ENCODE assay signal across 23 mouse cellular contexts in genomic region chr14:90172729-90173128, GRCm38 (mm10).
A peak's percentile ranks its signal among the peaks of the same experiment; 100 is the strongest.
DNase-seq lines count a peak whose midpoint lies in the region; ATAC-seq lines count a peak whose summit lies in the region.
"Had no signal": no experiment of that assay in that cellular context is flagged by ENCODE, and none has a peak within 500 bp of the region (broad histone marks: within the 10 kb centered on the region; RNA-seq: fewer than 3 reads in every experiment).

No protein-coding gene starts in this region.

- intact Hi-C loops in heart, postnatal 25 days (cut with DNase I) = no loop called here

- no peak overlapping the region for H3K27ac ChIP-seq in kidney, embryonic 15.5 days
- H3K27ac ChIP-seq in midbrain, embryonic 11.5 days (ENCODE audit: low read depth, low read length) = no peak overlapping the region
- H3K27ac ChIP-seq in midbrain, embryonic 10.5 days (replicated peaks) = no peak overlapping the region
- H3K27ac ChIP-seq: embryonic facial prominence, embryonic 12.5 days; embryonic facial prominence, embryonic 15.5 days; forebrain, embryonic 13.5 days; heart, adult 2 months; heart, embryonic 10.5 days; heart, embryonic 13.5 days; hindbrain, embryonic 15.5 days; intestine, embryonic 15.5 days had no signal

- H3K4me1 ChIP-seq in kidney, embryonic 15.5 days = no peaks in the 10 kb centered on the region
- no peaks in the 10 kb centered on the region for H3K4me1 ChIP-seq in midbrain, embryonic 11.5 days (ENCODE audit: control insufficient read depth, insufficient read depth, low read length)
- no peaks in the 10 kb centered on the region for H3K4me1 ChIP-seq in midbrain, embryonic 10.5 days
- H3K4me1 ChIP-seq: embryonic facial prominence, embryonic 12.5 days; embryonic facial prominence, embryonic 15.5 days; forebrain, embryonic 13.5 days; heart, embryonic 10.5 days; heart, embryonic 13.5 days; hindbrain, embryonic 15.5 days; intestine, embryonic 15.5 days had no signal

- no peaks in the 10 kb centered on the region for H3K27me3 ChIP-seq in kidney, embryonic 15.5 days
- no peaks in the 10 kb centered on the region for H3K27me3 ChIP-seq in midbrain, embryonic 11.5 days (ENCODE audit: control insufficient read depth, insufficient read depth, low read length)
- H3K27me3 ChIP-seq in midbrain, embryonic 10.5 days (ENCODE audit: low read depth, poor library complexity, severe bottlenecking) = no peaks in the 10 kb centered on the region
- H3K27me3 ChIP-seq: embryonic facial prominence, embryonic 12.5 days; embryonic facial prominence, embryonic 15.5 days; forebrain, embryonic 13.5 days; heart, embryonic 13.5 days; hindbrain, embryonic 15.5 days; intestine, embryonic 15.5 days had no signal

- DNase-seq in heart, adult 11 months = peak; percentile 87
- no peak for DNase-seq in heart, postnatal 25 days (ENCODE audit: low spot score)
- DNase-seq in kidney, postnatal 25 days = no peak
- no peak for DNase-seq in midbrain, embryonic 11.5 days (ENCODE audit: low spot score, missing footprints)
- DNase-seq in midbrain, embryonic 10.5 days (ENCODE audit: low spot score) = no peak
- DNase-seq: adrenal gland, adult 2 months; adrenal gland, postnatal 14 days; cerebellum, adult 11 months; cerebellum, adult 2 months; cerebellum, adult 9-11 months; cerebellum, postnatal 25 days; gastrocnemius, postnatal 25 days; heart, adult 2 months; heart, postnatal 14 days had no signal

- 0 out of 2 replicates have a peak, but pooled peaks have one; percentile 36 for ATAC-seq in kidney, embryonic 15.5 days (replicated peaks; ENCODE audit: low FRiP score)
- peak; percentile 50; the same call in 1 of the 2 replicates for ATAC-seq in midbrain, embryonic 11.5 days (ENCODE audit: low FRiP score)
- ATAC-seq: CD4-positive, CD25-positive, alpha-beta regulatory T cell, adult 4 months; forebrain, embryonic 13.5 days; intestine, embryonic 15.5 days had no signal

- H3K4me2 ChIP-seq in kidney, embryonic 15.5 days = no peak overlapping the region
- H3K4me2 ChIP-seq in midbrain, embryonic 11.5 days = no peak overlapping the region
- H3K4me2 ChIP-seq: embryonic facial prominence, embryonic 12.5 days; embryonic facial prominence, embryonic 15.5 days; forebrain, embryonic 13.5 days; heart, embryonic 13.5 days; hindbrain, embryonic 15.5 days; intestine, embryonic 15.5 days had no signal

- WGBS in kidney, embryonic 15.5 days = 78% methylated on average over 3 of the region's 3 CpGs
- WGBS in midbrain, embryonic 11.5 days = 81% methylated on average over 3 of the region's 3 CpGs
- WGBS in midbrain, embryonic 10.5 days = 89% methylated on average over 3 of the region's 3 CpGs

- H3K4me3 ChIP-seq in kidney, embryonic 15.5 days (replicated peaks) = no peak overlapping the region
- H3K4me3 ChIP-seq in midbrain, embryonic 11.5 days (ENCODE audit: low read depth, low read length) = no peak overlapping the region
- H3K4me3 ChIP-seq in midbrain, embryonic 10.5 days = no peak overlapping the region
- H3K4me3 ChIP-seq: embryonic facial prominence, embryonic 12.5 days; embryonic facial prominence, embryonic 15.5 days; forebrain, embryonic 13.5 days; heart, adult 2 months; heart, embryonic 10.5 days; heart, embryonic 13.5 days; hindbrain, embryonic 15.5 days; intestine, embryonic 15.5 days had no signal

- no peak overlapping the region for H3K9ac ChIP-seq in kidney, embryonic 15.5 days
- H3K9ac ChIP-seq in midbrain, embryonic 11.5 days (ENCODE audit: low read length) = no peak overlapping the region
- H3K9ac ChIP-seq: embryonic facial prominence, embryonic 12.5 days; embryonic facial prominence, embryonic 15.5 days; forebrain, embryonic 13.5 days; heart, embryonic 13.5 days; hindbrain, embryonic 15.5 days; intestine, embryonic 15.5 days had no signal

- H3K36me3 ChIP-seq in kidney, embryonic 15.5 days = no peaks in the 10 kb centered on the region
- no peaks in the 10 kb centered on the region for H3K36me3 ChIP-seq in midbrain, embryonic 11.5 days (ENCODE audit: control insufficient read depth, insufficient read depth, low read length)
- no peaks in the 10 kb centered on the region for H3K36me3 ChIP-seq in midbrain, embryonic 10.5 days
- H3K36me3 ChIP-seq: embryonic facial prominence, embryonic 12.5 days; embryonic facial prominence, embryonic 15.5 days; heart, embryonic 10.5 days; heart, embryonic 13.5 days; hindbrain, embryonic 15.5 days; intestine, embryonic 15.5 days had no signal

- H3K9me3 ChIP-seq in kidney, embryonic 15.5 days (replicated peaks) = no peaks in the 10 kb centered on the region
- no peaks in the 10 kb centered on the region for H3K9me3 ChIP-seq in midbrain, embryonic 11.5 days (ENCODE audit: control insufficient read depth, low read length)
- no peaks in the 10 kb centered on the region for H3K9me3 ChIP-seq in midbrain, embryonic 10.5 days (replicated peaks)
- H3K9me3 ChIP-seq: embryonic facial prominence, embryonic 12.5 days; embryonic facial prominence, embryonic 15.5 days; forebrain, embryonic 13.5 days; heart, embryonic 10.5 days; heart, embryonic 13.5 days; hindbrain, embryonic 15.5 days; intestine, embryonic 15.5 days had no signal
